Comparison of ENCODE assay signal across 17 mouse cellular contexts in the genomic region with DNA sequence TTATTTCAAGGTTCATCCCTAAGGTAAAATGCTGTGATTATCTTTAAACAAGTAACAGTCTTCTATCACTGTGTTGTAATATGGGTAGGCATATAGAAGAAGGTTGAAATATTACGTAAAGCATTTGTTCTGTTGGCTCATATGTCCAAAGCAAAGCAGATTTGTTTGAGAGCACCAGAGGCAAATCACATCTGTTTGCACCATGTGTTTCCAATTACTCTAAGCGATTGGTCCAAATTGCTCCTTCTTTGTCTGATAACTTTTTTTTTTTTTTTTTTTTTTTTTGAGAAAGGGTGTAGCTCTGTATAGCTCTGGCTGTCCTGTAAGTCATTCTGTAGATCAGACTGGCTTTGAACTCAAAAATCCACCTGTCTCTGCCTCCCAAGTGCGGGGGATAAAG.
"Had no signal": no experiment of that assay in that cellular context is flagged by ENCODE, and none has a peak within 500 bp of the region (broad histone marks: within the 10 kb centered on the region; RNA-seq: fewer than 3 reads in every experiment).

No protein-coding gene starts in this region.

- H3K4me1 ChIP-seq: liver, embryonic 12.5 days; liver, embryonic 15.5 days; lung, embryonic 15.5 days; midbrain, embryonic 12.5 days; midbrain, embryonic 15.5 days; neural tube, embryonic 13.5 days had no signal

- H3K9ac ChIP-seq: liver, embryonic 12.5 days; liver, embryonic 15.5 days; lung, embryonic 15.5 days; midbrain, embryonic 12.5 days; midbrain, embryonic 15.5 days; neural tube, embryonic 13.5 days had no signal

- H3K27ac ChIP-seq: liver, embryonic 12.5 days; liver, embryonic 15.5 days; lung, embryonic 15.5 days; midbrain, embryonic 12.5 days; midbrain, embryonic 15.5 days; neural tube, embryonic 13.5 days had no signal

- H3K4me2 ChIP-seq: liver, embryonic 12.5 days; liver, embryonic 15.5 days; lung, embryonic 15.5 days; midbrain, embryonic 12.5 days; midbrain, embryonic 15.5 days; neural tube, embryonic 13.5 days had no signal

- H3K9me3 ChIP-seq: liver, embryonic 12.5 days; liver, embryonic 15.5 days; lung, embryonic 15.5 days; midbrain, embryonic 12.5 days; midbrain, embryonic 15.5 days; neural tube, embryonic 13.5 days had no signal

- H3K36me3 ChIP-seq: liver, embryonic 12.5 days; liver, embryonic 15.5 days; lung, embryonic 15.5 days; midbrain, embryonic 12.5 days; midbrain, embryonic 15.5 days; neural tube, embryonic 13.5 days had no signal

- ATAC-seq: liver, embryonic 12.5 days; midbrain, embryonic 15.5 days had no signal

- DNase-seq: kidney, adult 18-20 months; kidney, adult 9 months; kidney, postnatal 14 days; kidney, postnatal 4 days; left cerebral cortex, postnatal 4 days; liver; lung, adult 18-20 months; lung, postnatal 10 days; lung, postnatal 36 days; thymus, postnatal 25 days had no signal

- H3K27me3 ChIP-seq: liver, embryonic 12.5 days; liver, embryonic 15.5 days; lung, embryonic 15.5 days; midbrain, embryonic 12.5 days; midbrain, embryonic 15.5 days; neural tube, embryonic 13.5 days had no signal

- H3K4me3 ChIP-seq: liver, embryonic 12.5 days; liver, embryonic 15.5 days; lung, embryonic 15.5 days; midbrain, embryonic 12.5 days; midbrain, embryonic 15.5 days; myocyte; neural tube, embryonic 13.5 days had no signal
